Mouse (Mus musculus): ENCODE results near the gene Nudt14. TPM values are rescaled to one million over a fixed set of nuclear protein-coding genes. Genes with fewer than 3 reads are reported as not detected.

Gene Nudt14
- total RNA-seq, 1 experiment = 21.9 TPM

DNA sequence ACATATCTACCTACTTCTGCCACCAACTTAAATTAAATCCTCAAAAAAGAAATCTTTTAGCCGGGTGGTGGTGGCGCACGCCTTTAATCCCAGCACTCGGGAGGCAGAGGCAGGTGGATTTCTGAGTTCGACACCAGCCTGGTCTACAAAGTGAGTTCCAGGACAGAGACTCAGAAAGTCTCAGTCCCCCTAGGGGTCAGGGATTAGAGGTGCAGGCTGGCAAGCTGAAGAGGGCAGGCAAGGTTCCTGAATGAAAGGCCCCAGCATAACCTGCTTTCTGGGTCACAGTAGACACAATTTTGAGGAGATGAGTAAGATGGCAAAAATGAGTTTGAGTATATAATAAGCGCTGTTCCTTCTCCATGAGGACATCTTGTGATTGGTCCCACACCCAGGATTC lies 43.4 kb upstream of the Nudt14 start:
- no peak for TF ChIP-seq ZC3H11A (IDR thresholded peaks at IDR 0.05; ENCODE audit: borderline replicate concordance, low read depth, low read length)
- no peak for TF ChIP-seq CHD2 (IDR thresholded peaks at IDR 0.05; ENCODE audit: low read depth, low read length)
- TF ChIP-seq ZNF384 (IDR thresholded peaks at IDR 0.05; ENCODE audit: low read depth, low read length) = no peak
- H3K4me3 ChIP-seq (ENCODE audit: insufficient read depth in 1 of 2, low read depth in 1 of 2, low read length in 2 of 2, poor library complexity in 1 of 2, severe bottlenecking in 1 of 2) = no peak overlapping the region
- H3K9ac ChIP-seq (ENCODE audit: insufficient read depth, low read depth, low read length, poor library complexity, severe bottlenecking) = no peak overlapping the region
- in situ Hi-C loops (cut with MboI; ENCODE audit: low sequenced_read_pairs in 2 of 2, unreplicated experiment in 2 of 2) = no loop called here
- no peaks in the 10 kb centered on the region for H3K4me1 ChIP-seq (ENCODE audit: control insufficient read depth in 2 of 2, insufficient read depth in 2 of 2, low read length in 2 of 2, poor library complexity in 1 of 2)
- H3K27ac ChIP-seq (ENCODE audit: insufficient read depth, low read depth, low read length, poor library complexity, severe bottlenecking) = no peak overlapping the region
- no peaks in the 10 kb centered on the region for H3K9me3 ChIP-seq (ENCODE audit: control insufficient read depth, insufficient read depth, low read depth, low read length)
- H3K36me3 ChIP-seq (ENCODE audit: control insufficient read depth, insufficient read depth, low read length, poor library complexity, severe bottlenecking) = peaks cover 18% of the 10 kb centered on the region; the same call in 1 of the 2 replicates
- DNase-seq (ENCODE audit: low read depth, low spot score) = no peak

DNA sequence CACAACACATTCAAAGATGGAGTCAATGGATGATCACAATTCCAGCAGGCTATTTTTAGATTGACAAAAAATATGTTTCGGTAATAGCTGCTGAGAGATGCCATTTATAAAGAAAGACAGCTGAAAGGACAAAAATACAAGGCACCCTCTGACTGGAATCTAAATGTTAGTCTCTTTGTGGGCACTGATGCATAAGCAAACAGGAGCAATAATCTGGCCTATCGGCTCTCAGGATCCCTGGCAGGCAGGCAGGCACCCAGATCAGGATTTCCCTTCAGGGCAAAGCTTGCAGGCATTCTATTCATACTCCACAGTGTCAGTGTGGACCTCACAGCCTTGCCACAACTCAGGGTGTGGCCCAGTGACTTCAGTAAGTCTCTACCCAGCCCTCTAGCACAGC lies 40.1 kb upstream of the Nudt14 start:
- in situ Hi-C loops (cut with MboI; ENCODE audit: low sequenced_read_pairs in 2 of 2, unreplicated experiment in 2 of 2) = no loop called here
- H3K9ac ChIP-seq (ENCODE audit: insufficient read depth, low read depth, low read length, poor library complexity, severe bottlenecking) = no peak overlapping the region
- TF ChIP-seq MAFK (IDR thresholded peaks at IDR 0.05; ENCODE audit: insufficient read depth, low read depth, low read length) = no peak
- no peak for TF ChIP-seq ZC3H11A (IDR thresholded peaks at IDR 0.05; ENCODE audit: borderline replicate concordance, low read depth, low read length)
- no peak for TF ChIP-seq CHD2 (IDR thresholded peaks at IDR 0.05; ENCODE audit: low read depth, low read length)
- TF ChIP-seq HCFC1 (IDR thresholded peaks at IDR 0.05; ENCODE audit: borderline replicate concordance, insufficient read depth, low read length) = no peak
- no peak for TF ChIP-seq ZNF384 (IDR thresholded peaks at IDR 0.05; ENCODE audit: low read depth, low read length)

DNA sequence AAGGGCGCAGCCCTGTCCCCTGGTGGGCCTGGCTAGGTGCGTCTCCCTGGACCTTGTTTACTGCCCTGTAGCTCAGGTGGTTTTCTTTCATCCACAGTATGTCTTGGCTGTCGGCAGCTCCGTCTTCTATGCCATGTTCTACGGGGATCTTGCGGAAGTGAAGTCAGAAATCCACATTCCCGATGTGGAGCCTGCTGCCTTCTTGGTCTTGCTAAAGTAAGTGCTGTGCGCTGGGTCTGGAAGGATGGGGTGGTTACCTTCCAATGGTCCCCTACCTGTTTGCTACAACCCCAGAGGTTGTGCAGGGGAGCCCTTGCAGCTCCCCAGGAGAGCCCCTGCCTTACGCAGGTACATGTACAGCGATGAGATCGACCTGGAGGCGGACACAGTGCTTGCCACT lies 35.2 kb upstream of the Nudt14 start:
- Histone ChIP-seq H3K27ac (ENCODE audit: insufficient read depth, low read depth, low read length, poor library complexity, severe bottlenecking) (peak overlapping the region; percentile 8; the same call in 1 of the 2 replicates), H3K9ac (ENCODE audit: insufficient read depth, low read depth, low read length, poor library complexity, severe bottlenecking) (peak overlapping the region; percentile 91), H3K36me3 (ENCODE audit: control insufficient read depth, insufficient read depth, low read length, poor library complexity, severe bottlenecking) (peaks cover 34% of the 10 kb centered on the region), H3K4me1 (ENCODE audit: control insufficient read depth in 2 of 2, insufficient read depth in 2 of 2, low read length in 2 of 2, poor library complexity in 1 of 2) (peaks cover 2 to 5% of the 10 kb centered on the region in 2 experiments; a peak in 1 of 4 replicates), H3K9me3 (ENCODE audit: control insufficient read depth, insufficient read depth, low read depth, low read length) (no peaks in the 10 kb centered on the region), H3K4me3 (ENCODE audit: insufficient read depth in 1 of 2, low read depth in 1 of 2, low read length in 2 of 2, poor library complexity in 1 of 2, severe bottlenecking in 1 of 2) (peak overlapping the region; percentile 91 to 94)
- no peak for TF ChIP-seq MAFK (IDR thresholded peaks at IDR 0.05; ENCODE audit: insufficient read depth, low read depth, low read length)
- TF ChIP-seq HCFC1 (IDR thresholded peaks at IDR 0.05; ENCODE audit: borderline replicate concordance, insufficient read depth, low read length) = no peak
- no peak for DNase-seq (ENCODE audit: low read depth, low spot score)
- in situ Hi-C loops (cut with MboI; ENCODE audit: low sequenced_read_pairs in 2 of 2, unreplicated experiment in 2 of 2) = no loop called here

More for the DNA sequence above, 40.1 kb upstream of the Nudt14 start:
- H3K4me1 ChIP-seq (ENCODE audit: control insufficient read depth in 2 of 2, insufficient read depth in 2 of 2, low read length in 2 of 2, poor library complexity in 1 of 2) = peaks cover 0 to 5% of the 10 kb centered on the region in 2 experiments; a peak in 1 of 4 replicates
- H3K9me3 ChIP-seq (ENCODE audit: control insufficient read depth, insufficient read depth, low read depth, low read length) = no peaks in the 10 kb centered on the region
- H3K27ac ChIP-seq (ENCODE audit: insufficient read depth, low read depth, low read length, poor library complexity, severe bottlenecking) = no peak overlapping the region
- H3K36me3 ChIP-seq (ENCODE audit: control insufficient read depth, insufficient read depth, low read length, poor library complexity, severe bottlenecking) = peaks cover 38% of the 10 kb centered on the region
- DNase-seq (ENCODE audit: low read depth, low spot score) = no peak
- no peak overlapping the region for H3K4me3 ChIP-seq (ENCODE audit: insufficient read depth in 1 of 2, low read depth in 1 of 2, low read length in 2 of 2, poor library complexity in 1 of 2, severe bottlenecking in 1 of 2)

DNA sequence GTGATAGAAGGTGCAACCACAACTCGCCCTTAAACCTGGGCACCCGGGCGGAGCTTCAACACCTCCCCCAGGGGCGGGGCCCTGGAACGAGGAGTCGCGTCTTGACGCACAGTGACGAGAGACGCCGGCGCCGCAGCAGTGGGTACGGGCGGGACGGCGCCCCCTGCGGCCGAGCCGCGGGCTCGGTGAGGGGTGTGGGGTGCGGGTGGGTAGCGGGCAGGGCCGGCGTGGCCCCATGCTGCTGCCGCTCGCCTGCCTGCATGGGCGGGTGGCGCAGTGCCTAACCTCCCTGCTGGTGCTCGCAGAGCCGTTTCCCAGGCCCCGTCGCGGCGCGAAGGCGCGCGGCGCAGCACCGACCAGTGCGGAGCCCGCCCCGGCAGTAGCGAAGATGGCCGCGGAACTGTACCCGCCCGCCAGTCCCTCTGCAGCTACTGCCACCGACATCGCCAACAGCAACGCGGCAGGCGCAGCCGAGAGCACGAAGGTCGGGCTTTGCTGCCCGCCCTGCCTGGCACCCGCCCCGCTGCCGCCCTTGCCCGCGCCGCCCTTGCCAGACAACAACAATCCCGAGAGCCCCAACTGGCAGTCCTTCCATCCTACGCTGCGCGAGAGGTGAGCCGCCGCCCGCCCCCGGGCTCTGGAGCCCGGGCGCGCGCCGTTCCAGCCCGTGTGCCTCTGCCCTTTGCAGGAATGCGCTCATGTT lies 34.6 kb upstream of the Nudt14 start, which contains the start of gene Btbd6:
Btbd6 (plus strand) TSS at position 112 of the 703 bp plus-strand sequence.
- Histone ChIP-seq H3K9me3 (ENCODE audit: control insufficient read depth, insufficient read depth, low read depth, low read length) (no peaks in the 10 kb centered on the region), H3K9ac (ENCODE audit: insufficient read depth, low read depth, low read length, poor library complexity, severe bottlenecking) (peak within 1 kb of the TSS; percentile 91), H3K4me1 (ENCODE audit: control insufficient read depth in 2 of 2, insufficient read depth in 2 of 2, low read length in 2 of 2, poor library complexity in 1 of 2) (peaks cover 2 to 5% of the 10 kb centered on the region in 2 experiments; a peak in 1 of 4 replicates), H3K4me3 (ENCODE audit: insufficient read depth in 1 of 2, low read depth in 1 of 2, low read length in 2 of 2, poor library complexity in 1 of 2, severe bottlenecking in 1 of 2) (peak within 1 kb of the TSS; percentile 91 to 94), H3K27ac (ENCODE audit: insufficient read depth, low read depth, low read length, poor library complexity, severe bottlenecking) (peak within 1 kb of the TSS; percentile 15; the same call in 1 of the 2 replicates), H3K36me3 (ENCODE audit: control insufficient read depth, insufficient read depth, low read length, poor library complexity, severe bottlenecking) (peaks cover 35% of the 10 kb centered on the region)
- in situ Hi-C loops (cut with MboI; ENCODE audit: low sequenced_read_pairs in 2 of 2, unreplicated experiment in 2 of 2) = no loop called here
- peak; percentile 71 for DNase-seq (ENCODE audit: low read depth, low spot score)
- TF ChIP-seq CHD2 (IDR thresholded peaks at IDR 0.05; ENCODE audit: low read depth, low read length) = no peak
- peak; percentile 52; the same call in 1 of the 2 replicates for TF ChIP-seq HCFC1 (IDR thresholded peaks at IDR 0.05; ENCODE audit: borderline replicate concordance, insufficient read depth, low read length)

DNA sequence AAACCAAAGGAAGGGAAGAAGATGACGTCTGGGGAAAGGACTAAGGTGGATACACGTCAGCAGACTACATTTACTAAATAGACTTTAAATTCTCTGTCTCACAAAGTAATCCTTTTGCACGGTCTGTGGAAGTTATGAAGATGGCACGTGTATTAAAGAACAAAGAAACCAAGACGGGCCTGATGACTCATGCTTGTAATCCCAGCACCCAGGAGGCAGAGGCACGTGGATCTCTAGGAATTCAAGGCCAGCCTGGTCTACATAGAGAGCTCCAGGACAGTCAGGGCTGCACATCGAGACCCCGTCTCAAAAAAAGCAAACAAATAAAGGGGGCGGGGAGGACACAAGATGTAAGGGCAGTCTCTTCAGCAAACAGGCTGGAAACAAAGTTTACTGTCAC lies 32.8 kb upstream of the Nudt14 start:
- TF ChIP-seq CHD2 (IDR thresholded peaks at IDR 0.05; ENCODE audit: low read depth, low read length) = no peak
- no peak for TF ChIP-seq HCFC1 (IDR thresholded peaks at IDR 0.05; ENCODE audit: borderline replicate concordance, insufficient read depth, low read length)
- TF ChIP-seq ZC3H11A (IDR thresholded peaks at IDR 0.05; ENCODE audit: borderline replicate concordance, low read depth, low read length) = no peak
- no peak for TF ChIP-seq ZNF384 (IDR thresholded peaks at IDR 0.05; ENCODE audit: low read depth, low read length)
- TF ChIP-seq MAFK (IDR thresholded peaks at IDR 0.05; ENCODE audit: insufficient read depth, low read depth, low read length) = no peak
- Histone ChIP-seq H3K4me3 (ENCODE audit: insufficient read depth in 1 of 2, low read depth in 1 of 2, low read length in 2 of 2, poor library complexity in 1 of 2, severe bottlenecking in 1 of 2) (no peak overlapping the region), H3K9me3 (ENCODE audit: control insufficient read depth, insufficient read depth, low read depth, low read length) (no peaks in the 10 kb centered on the region), H3K9ac (ENCODE audit: insufficient read depth, low read depth, low read length, poor library complexity, severe bottlenecking) (no peak overlapping the region), H3K4me1 (ENCODE audit: control insufficient read depth in 2 of 2, insufficient read depth in 2 of 2, low read length in 2 of 2, poor library complexity in 1 of 2) (peaks cover 2 to 5% of the 10 kb centered on the region in 2 experiments; a peak in 1 of 4 replicates), H3K36me3 (ENCODE audit: control insufficient read depth, insufficient read depth, low read length, poor library complexity, severe bottlenecking) (peaks cover 35% of the 10 kb centered on the region), H3K27ac (ENCODE audit: insufficient read depth, low read depth, low read length, poor library complexity, severe bottlenecking) (no peak overlapping the region)
- DNase-seq (ENCODE audit: low read depth, low spot score) = no peak
- in situ Hi-C loops (cut with MboI; ENCODE audit: low sequenced_read_pairs in 2 of 2, unreplicated experiment in 2 of 2) = no loop called here

All from ES-E14 (cell line).